Mouse (Mus musculus): ENCODE results near the gene Heatr5b. TPM values are rescaled to one million over a fixed set of nuclear protein-coding genes. Genes with fewer than 3 reads are reported as not detected.

The Heatr5b gene
- polyA plus RNA-seq, 1 experiment from 2014 or later: 15.5 TPM

- Histone ChIP-seq H3K9me3 (ENCODE audit: control insufficient read depth, low read length) (no peaks in the 10 kb centered on the region), H3K9ac (ENCODE audit: low read length) (no peak overlapping the region), H3K27ac (ENCODE audit: low read depth, low read length) (no peak overlapping the region), H3K36me3 (ENCODE audit: control insufficient read depth, insufficient read depth, low read length) (no peaks in the 10 kb centered on the region), H3K27me3 (ENCODE audit: control insufficient read depth, insufficient read depth, low read length) (no peaks in the 10 kb centered on the region), H3K4me3 (ENCODE audit: low read depth, low read length) (no peak overlapping the region), H3K4me2 (no peak overlapping the region), H3K4me1 (ENCODE audit: control insufficient read depth, insufficient read depth, low read length) (no peaks in the 10 kb centered on the region)
- ATAC-seq (ENCODE audit: low FRiP score): no peak
- 80% methylated on average over 14 of the region's 14 CpGs for WGBS
- DNase-seq (ENCODE audit: low spot score, missing footprints): peak; percentile 70
These were observed 108.3 kb downstream of the Heatr5b start for GRCm38 (mm10) chr17:78726746-78727449.

GRCm38 (mm10) chr17:78724461-78725055, 110.6 kb downstream of the Heatr5b start:
- Histone ChIP-seq H3K9ac (ENCODE audit: low read length) (no peak overlapping the region), H3K9me3 (ENCODE audit: control insufficient read depth, low read length) (no peaks in the 10 kb centered on the region), H3K36me3 (ENCODE audit: control insufficient read depth, insufficient read depth, low read length) (no peaks in the 10 kb centered on the region), H3K4me2 (no peak overlapping the region), H3K27me3 (ENCODE audit: control insufficient read depth, insufficient read depth, low read length) (no peaks in the 10 kb centered on the region), H3K4me3 (ENCODE audit: low read depth, low read length) (no peak overlapping the region), H3K27ac (ENCODE audit: low read depth, low read length) (no peak overlapping the region), H3K4me1 (ENCODE audit: control insufficient read depth, insufficient read depth, low read length) (no peaks in the 10 kb centered on the region)
- ATAC-seq (ENCODE audit: low FRiP score) (no peak), DNase-seq (ENCODE audit: low spot score, missing footprints) (peak; percentile 21)
- 84% methylated on average over 6 of the region's 6 CpGs for WGBS

- 90% methylated on average over 7 of the region's 7 CpGs for WGBS
- Histone ChIP-seq H3K27me3 (ENCODE audit: control insufficient read depth, insufficient read depth, low read length) (no peaks in the 10 kb centered on the region), H3K27ac (ENCODE audit: low read depth, low read length) (no peak overlapping the region), H3K36me3 (ENCODE audit: control insufficient read depth, insufficient read depth, low read length) (peaks cover 4% of the 10 kb centered on the region), H3K9ac (ENCODE audit: low read length) (no peak overlapping the region), H3K9me3 (ENCODE audit: control insufficient read depth, low read length) (no peaks in the 10 kb centered on the region; the same call in 1 of the 2 replicates), H3K4me2 (no peak overlapping the region), H3K4me1 (ENCODE audit: control insufficient read depth, insufficient read depth, low read length) (no peaks in the 10 kb centered on the region), H3K4me3 (ENCODE audit: low read depth, low read length) (no peak overlapping the region)
- no peak for ATAC-seq (ENCODE audit: low FRiP score)
- peak; percentile 6 for DNase-seq (ENCODE audit: low spot score, missing footprints)
These were observed 113.5 kb downstream of the Heatr5b start for GRCm38 (mm10) chr17:78721690-78722089.

GRCm38 (mm10) chr17:78719086-78719485, 116.1 kb downstream of the Heatr5b start:
- DNase-seq (ENCODE audit: low spot score, missing footprints) (peak; percentile 54), ATAC-seq (ENCODE audit: low FRiP score) (no peak)
- H3K4me3 ChIP-seq (ENCODE audit: low read depth, low read length): no peak overlapping the region
- no peaks in the 10 kb centered on the region; the same call in 1 of the 2 replicates for H3K9me3 ChIP-seq (ENCODE audit: control insufficient read depth, low read length)
- no peak overlapping the region for H3K9ac ChIP-seq (ENCODE audit: low read length)
- H3K4me2 ChIP-seq: no peak overlapping the region
- no peaks in the 10 kb centered on the region for H3K27me3 ChIP-seq (ENCODE audit: control insufficient read depth, insufficient read depth, low read length)
- H3K36me3 ChIP-seq (ENCODE audit: control insufficient read depth, insufficient read depth, low read length): peaks cover 4% of the 10 kb centered on the region
- H3K27ac ChIP-seq (ENCODE audit: low read depth, low read length): no peak overlapping the region
- WGBS: 93% methylated on average over 13 of the region's 13 CpGs
- no peaks in the 10 kb centered on the region for H3K4me1 ChIP-seq (ENCODE audit: control insufficient read depth, insufficient read depth, low read length)

- Histone ChIP-seq H3K36me3 (ENCODE audit: control insufficient read depth, insufficient read depth, low read length) (peaks cover 5% of the 10 kb centered on the region; the same call in 1 of the 2 replicates), H3K27me3 (ENCODE audit: control insufficient read depth, insufficient read depth, low read length) (no peaks in the 10 kb centered on the region), H3K4me2 (no peak overlapping the region), H3K9ac (ENCODE audit: low read length) (no peak overlapping the region), H3K9me3 (ENCODE audit: control insufficient read depth, low read length) (no peaks in the 10 kb centered on the region; the same call in 1 of the 2 replicates), H3K4me1 (ENCODE audit: control insufficient read depth, insufficient read depth, low read length) (no peaks in the 10 kb centered on the region), H3K27ac (ENCODE audit: low read depth, low read length) (no peak overlapping the region), H3K4me3 (ENCODE audit: low read depth, low read length) (no peak overlapping the region)
- ATAC-seq (ENCODE audit: low FRiP score) (no peak), DNase-seq (ENCODE audit: low spot score, missing footprints) (no peak)
- 80% methylated on average over 2 of the region's 2 CpGs for WGBS
These were observed 124.9 kb downstream of the Heatr5b start for GRCm38 (mm10) chr17:78710258-78710657.

- no peak overlapping the region for H3K9ac ChIP-seq (ENCODE audit: low read length)
- H3K27me3 ChIP-seq (ENCODE audit: control insufficient read depth, insufficient read depth, low read length): no peaks in the 10 kb centered on the region
- 89% methylated on average over 7 of the region's 7 CpGs for WGBS
- peaks cover 5% of the 10 kb centered on the region; the same call in 1 of the 2 replicates for H3K36me3 ChIP-seq (ENCODE audit: control insufficient read depth, insufficient read depth, low read length)
- no peak overlapping the region for H3K4me2 ChIP-seq
- no peaks in the 10 kb centered on the region; the same call in 1 of the 2 replicates for H3K9me3 ChIP-seq (ENCODE audit: control insufficient read depth, low read length)
- ATAC-seq (ENCODE audit: low FRiP score) (no peak), DNase-seq (ENCODE audit: low spot score, missing footprints) (no peak)
- no peak overlapping the region for H3K27ac ChIP-seq (ENCODE audit: low read depth, low read length)
- H3K4me1 ChIP-seq (ENCODE audit: control insufficient read depth, insufficient read depth, low read length): no peaks in the 10 kb centered on the region
- no peak overlapping the region for H3K4me3 ChIP-seq (ENCODE audit: low read depth, low read length)
These were observed 126.7 kb downstream of the Heatr5b start for GRCm38 (mm10) chr17:78708422-78708821.

GRCm38 (mm10) chr17:78702988-78703387, 132.2 kb downstream of the Heatr5b start:
- Histone ChIP-seq H3K9ac (ENCODE audit: low read length) (no peak overlapping the region), H3K36me3 (ENCODE audit: control insufficient read depth, insufficient read depth, low read length) (peaks cover 5% of the 10 kb centered on the region; the same call in 1 of the 2 replicates), H3K9me3 (ENCODE audit: control insufficient read depth, low read length) (no peaks in the 10 kb centered on the region; the same call in 1 of the 2 replicates), H3K4me3 (ENCODE audit: low read depth, low read length) (no peak overlapping the region), H3K4me2 (no peak overlapping the region), H3K4me1 (ENCODE audit: control insufficient read depth, insufficient read depth, low read length) (no peaks in the 10 kb centered on the region), H3K27ac (ENCODE audit: low read depth, low read length) (no peak overlapping the region), H3K27me3 (ENCODE audit: control insufficient read depth, insufficient read depth, low read length) (no peaks in the 10 kb centered on the region)
- 93% methylated on average over 7 of the region's 7 CpGs for WGBS
- no peak for DNase-seq (ENCODE audit: low spot score, missing footprints)
- ATAC-seq (ENCODE audit: low FRiP score): no peak

Other genes with a start within 250 kb of the Heatr5b start
- gene Strn, start 98.2 kb downstream of the Heatr5b start, polyA plus RNA-seq (2014; fragmentation: Nextera tagmentation; extraction: Ambion mirVana): 6.7 and 7.9 TPM in 2 replicates
- 40.8 and 45.4 TPM in 2 replicates for gene Gpatch11, start 203 bp upstream of the Heatr5b start, polyA plus RNA-seq (2014; fragmentation: Nextera tagmentation; extraction: Ambion mirVana)
- gene Eif2ak2, start 47.2 kb upstream of the Heatr5b start, polyA plus RNA-seq (2014; fragmentation: Nextera tagmentation; extraction: Ambion mirVana): 4.0 and 4.4 TPM in 2 replicates
- not detected in 2 replicates for gene Sult6b1, start 71.6 kb upstream of the Heatr5b start, polyA plus RNA-seq (2014; fragmentation: Nextera tagmentation; extraction: Ambion mirVana)
- 121 and 126 TPM in 2 replicates for gene Cebpzos, start 81.1 kb upstream of the Heatr5b start, polyA plus RNA-seq (2014; fragmentation: Nextera tagmentation; extraction: Ambion mirVana)
- gene Cebpz, start 101.7 kb upstream of the Heatr5b start, polyA plus RNA-seq (2014; fragmentation: Nextera tagmentation; extraction: Ambion mirVana): 63.9 and 64.8 TPM in 2 replicates
- gene Ndufaf7, start 101.8 kb upstream of the Heatr5b start, polyA plus RNA-seq (2014; fragmentation: Nextera tagmentation; extraction: Ambion mirVana): 53.9 and 54.2 TPM in 2 replicates
- 48.0 and 48.5 TPM in 2 replicates for gene Prkd3, start 185.5 kb upstream of the Heatr5b start, polyA plus RNA-seq (2014; fragmentation: Nextera tagmentation; extraction: Ambion mirVana)
- gene Qpct, start 216.5 kb upstream of the Heatr5b start, polyA plus RNA-seq (2014; fragmentation: Nextera tagmentation; extraction: Ambion mirVana): 8.5 and 10.5 TPM in 2 replicates

All from midbrain, embryonic 11.5 days (tissue).